Mouse (Mus musculus) gastrocnemius, postnatal 10 days (tissue): ENCODE results near the gene Ddias. TPM values are rescaled to one million over a fixed set of nuclear protein-coding genes. Genes with fewer than 3 reads are reported as not detected.
"Not testable (repeated sequence)": the region's sequence is repeated elsewhere in the genome, so short reads cannot be mapped to it uniquely, and the experiment has no call there.

Experiments
- DNase-seq: peaks from one replicate; pipeline ENCODE4 v3.0.0; 2021; ENCODE audit warnings: mixed read lengths
- long read RNA-seq, 2 experiments: library from polyadenylated mRNA; stranded (forward); transcript quantifications; one replicate each; pipeline ENCODE4 v2.0.0; 2021
- total RNA-seq, 2 experiments: library from RNA; stranded (reverse); gene quantifications; 2 replicates each; pipeline ENCODE4 v1.2.3; 2021

Ddias gene
- total RNA-seq, result 1 to 10 TPM in 1 of 2 experiments, under 1 TPM in 1; 0.82 to 1.4 TPM
- long read RNA-seq, experiment 1, partial matches to known transcripts, result 0 of 3 reads
- long read RNA-seq, experiment 1, other reads (novel, unspliced or antisense), result 0 of 3 reads
- long read RNA-seq, experiment 2, result 0 reads

DNA sequence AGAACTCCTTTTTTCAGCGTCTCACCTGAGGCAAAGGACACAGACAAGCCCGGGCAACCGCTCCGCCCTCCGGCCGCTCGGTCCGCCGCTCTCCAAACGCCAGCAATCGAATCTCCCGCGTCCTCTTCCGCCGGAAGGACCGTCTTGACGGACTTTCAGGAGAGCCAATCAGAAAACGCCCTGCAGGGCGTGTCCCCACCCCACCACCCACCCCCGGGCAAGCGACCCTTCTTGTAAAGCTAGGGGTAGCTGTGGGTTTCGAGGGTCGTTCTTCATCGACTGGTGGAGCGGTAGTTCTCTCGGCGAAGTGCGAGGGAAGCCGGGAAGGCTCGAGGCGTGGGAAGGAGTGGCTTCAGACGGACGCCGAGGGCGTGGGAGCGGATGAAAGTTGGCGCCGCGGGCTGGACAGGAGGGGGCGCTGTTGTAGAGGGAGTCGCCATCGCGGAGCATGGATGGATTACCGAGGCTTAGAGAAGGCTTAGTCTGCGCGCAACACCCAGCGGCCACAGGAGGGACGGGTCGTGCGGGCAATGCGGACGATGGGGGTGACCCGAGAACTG, at the start of gene Ddias, which contains the start of gene Prcp:
Gene Ddias (minus strand): TSS at position 132 of the 560 bp plus-strand sequence.
Gene Prcp (plus strand): TSS at position 355 of the 560 bp plus-strand sequence.
- DNase-seq, result peak; percentile 98

DNA sequence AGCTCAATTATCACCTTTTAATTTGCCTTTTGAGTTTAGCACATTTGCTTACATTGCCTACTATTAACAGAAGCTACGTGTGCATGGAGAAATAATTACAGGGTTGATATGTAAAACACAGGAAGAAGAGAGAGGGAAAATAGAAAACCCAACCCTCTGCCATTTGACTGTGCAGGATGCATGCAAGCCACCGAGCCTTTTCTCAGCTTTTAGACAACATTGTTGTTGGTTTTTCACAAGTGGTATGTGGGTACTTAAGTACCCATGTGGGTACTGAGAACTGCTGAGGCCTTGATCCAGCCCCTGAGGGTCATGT, 46.8 kb upstream of the Ddias start:
- DNase-seq, result no peak

DNA sequence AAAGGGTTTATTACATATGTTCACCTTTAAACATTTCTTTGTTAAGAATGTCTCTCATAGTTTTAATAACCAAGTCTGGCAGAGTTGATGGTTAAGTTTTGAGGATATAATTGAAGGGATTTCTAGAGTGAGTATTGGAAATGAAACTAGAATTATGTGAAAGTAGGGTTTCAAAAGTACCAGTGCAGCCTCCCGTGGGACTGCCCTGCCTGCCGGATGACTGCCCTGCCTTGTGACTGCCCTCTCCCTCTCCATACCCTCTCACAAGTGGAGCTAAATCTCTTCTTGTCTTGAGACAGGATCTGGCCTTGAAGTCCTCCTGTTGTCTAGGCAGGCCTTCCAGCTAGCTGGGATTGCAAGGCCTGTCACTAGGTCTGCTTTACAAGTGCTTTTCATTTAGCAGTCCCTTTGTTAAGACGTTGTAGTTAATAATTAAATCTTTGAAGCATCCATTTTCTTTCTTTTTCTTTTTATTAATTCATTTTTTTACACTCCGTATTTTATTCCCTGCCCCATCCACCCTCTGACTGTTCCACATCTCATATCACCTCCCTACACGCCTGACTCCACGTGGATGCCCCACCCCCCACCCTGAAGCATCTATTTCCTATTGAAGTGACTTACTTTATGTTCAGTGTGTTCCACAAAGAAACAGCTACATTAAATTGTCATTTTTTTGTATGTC, 46.3 kb upstream of the Ddias start:
- DNase-seq, result no peak

DNA sequence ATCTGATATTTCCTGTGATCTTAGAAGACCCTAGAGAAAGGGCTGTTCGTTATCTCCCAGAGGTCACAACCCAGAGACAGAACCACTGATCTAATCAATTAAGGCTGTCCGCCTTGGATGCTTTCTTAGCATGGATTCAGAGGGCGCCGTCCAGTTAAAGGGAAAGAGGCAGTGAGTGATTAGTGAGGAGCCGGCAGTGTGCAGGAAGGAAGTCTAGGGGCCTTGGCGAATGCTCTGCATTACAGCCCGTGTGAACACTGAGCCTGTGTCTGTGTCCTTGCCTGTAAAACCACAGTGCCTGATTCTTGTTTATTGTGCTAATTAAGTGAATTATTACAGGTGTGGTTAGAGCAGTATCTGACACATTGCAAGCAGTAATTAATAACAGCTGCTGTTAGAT, 30.2 kb upstream of the Ddias start:
- DNase-seq, result not testable (repeated sequence)

DNA sequence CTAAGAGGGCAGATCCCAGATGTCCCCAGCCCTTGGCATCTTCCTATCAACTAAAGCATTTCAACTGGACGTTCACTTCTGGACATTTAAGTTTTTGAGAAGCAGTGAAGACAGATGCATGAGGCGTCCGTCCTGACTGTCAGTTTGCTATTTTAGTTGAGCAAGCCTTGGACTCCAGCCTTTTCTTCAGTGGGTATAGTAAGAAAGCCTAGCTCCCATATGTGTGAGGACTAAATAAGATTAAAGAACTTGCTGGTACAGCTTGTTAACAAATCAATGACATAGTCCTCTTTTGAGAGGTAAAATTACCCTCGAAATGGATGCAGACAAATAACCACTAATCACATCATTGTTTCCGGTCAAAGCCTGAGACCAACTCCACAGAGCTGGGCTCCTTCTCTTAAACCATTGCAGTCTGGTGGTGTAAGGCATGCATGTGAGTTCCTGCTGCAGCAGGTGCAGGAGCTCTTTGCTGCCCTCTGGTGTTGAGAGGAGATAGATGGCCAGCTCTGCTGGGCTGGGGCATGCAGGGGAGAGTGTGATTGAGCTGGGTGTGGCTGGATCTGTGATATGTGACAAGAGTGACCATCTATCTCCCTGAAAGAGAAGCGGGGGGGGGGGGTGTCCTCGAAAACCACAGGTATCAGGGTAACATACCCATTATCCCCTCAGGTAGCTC, 29.5 kb upstream of the Ddias start:
- peak; percentile 62 for DNase-seq

DNA sequence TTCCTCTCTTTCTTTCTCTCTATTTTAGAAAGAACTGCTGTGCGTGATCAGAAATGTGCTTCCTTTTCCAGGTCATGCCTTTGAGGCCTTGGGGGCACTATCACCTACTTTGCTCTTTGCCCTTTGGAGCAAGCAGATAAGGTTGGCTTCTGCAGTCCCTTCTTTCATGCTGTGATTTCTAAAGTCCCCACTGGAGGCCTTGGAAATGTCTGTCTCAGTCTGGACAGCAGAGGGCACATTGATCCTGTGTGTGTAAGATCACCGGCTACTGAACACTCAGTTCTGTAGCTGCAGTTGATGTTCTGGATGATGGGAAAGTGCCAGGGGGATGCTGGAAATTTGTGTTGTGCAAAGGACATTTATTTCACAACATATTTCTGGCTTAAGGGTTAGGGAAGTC, 23.0 kb upstream of the Ddias start:
- no peak for DNase-seq

DNA sequence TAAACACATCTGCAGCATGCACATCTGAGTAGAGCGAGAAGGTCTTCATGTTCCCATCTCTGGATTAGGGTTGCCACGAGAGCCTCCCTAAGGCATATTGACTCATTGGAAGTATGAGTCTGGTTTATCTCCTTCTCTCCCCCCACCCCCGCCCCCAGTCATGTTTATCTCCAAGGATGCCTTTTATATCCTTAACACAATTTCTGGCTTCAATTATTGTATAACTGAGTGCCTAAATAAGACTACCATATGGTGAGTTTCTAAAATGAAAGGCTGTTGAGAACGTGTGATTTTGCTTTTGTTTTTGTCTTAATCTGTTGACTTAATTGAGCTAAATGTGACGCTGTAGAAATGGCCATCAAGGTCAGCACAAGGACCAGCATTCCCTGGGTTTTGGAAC, 22.0 kb upstream of the Ddias start:
- no peak for DNase-seq

DNA sequence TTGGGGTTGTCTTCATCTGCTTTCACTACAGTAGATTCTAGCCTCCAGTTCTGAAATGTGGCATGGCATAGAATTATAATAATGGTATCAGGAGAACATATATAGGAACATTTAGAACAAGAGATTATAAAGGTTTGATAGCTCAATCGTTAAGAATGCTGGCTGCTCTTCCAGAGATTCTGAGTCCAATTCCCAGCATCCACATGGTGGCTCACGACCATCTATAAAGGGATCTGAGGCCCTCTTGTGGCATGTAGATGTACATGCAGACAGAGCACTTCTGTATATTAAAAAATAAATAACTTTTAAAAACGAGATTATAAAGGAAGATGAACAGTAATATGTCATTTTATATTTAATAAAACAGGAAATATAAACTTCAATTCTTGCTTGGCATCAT, 19.4 kb upstream of the Ddias start:
- no peak for DNase-seq

DNA sequence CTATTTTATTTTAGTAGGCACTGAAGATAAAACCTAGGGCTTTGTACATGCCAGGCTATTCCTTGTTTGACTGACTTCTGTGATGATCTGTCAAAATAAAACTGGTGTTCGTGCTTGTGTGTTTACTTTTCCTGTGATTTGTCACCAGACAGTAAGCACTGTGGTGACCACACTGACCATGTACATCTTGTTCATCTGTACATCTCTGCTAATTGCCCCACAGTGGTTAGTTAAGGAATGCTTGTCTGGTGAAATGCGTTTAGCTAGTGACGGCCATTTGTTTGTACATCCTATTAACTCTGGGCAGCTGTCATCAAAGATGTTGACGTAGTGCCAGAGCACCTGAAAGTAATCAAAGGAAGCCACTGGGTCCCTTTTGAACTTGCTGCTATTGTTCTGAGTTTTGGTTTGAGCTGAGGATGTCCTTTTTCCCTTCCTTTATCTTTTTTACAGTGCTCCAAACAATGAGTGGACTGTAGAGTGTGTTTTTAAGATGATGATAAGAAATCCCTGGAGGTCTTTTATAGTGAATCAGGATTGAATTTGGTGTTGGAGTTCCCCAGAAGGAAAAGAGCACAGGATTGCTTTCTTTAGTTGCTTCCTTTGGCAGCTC, 16.7 kb upstream of the Ddias start:
- DNase-seq, result no peak

DNA sequence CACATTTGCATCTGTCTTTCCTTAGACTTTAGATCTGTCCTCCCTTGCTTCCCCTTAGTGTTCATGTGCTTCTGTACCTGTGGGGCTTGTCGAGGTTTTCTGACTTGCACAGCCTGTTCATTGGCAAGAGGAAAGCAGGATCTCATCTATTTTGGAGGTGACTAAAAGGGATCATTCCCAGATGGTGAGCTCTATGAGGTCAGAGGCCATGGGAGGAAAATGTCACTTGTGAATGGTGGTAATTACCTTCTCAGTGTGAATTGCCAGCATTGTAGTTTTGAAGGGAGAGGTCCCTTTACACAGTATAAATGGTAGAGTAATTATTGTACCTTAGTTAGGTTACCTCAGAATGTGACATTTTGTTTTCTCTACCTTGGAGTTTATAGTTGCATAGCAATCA, 16.2 kb upstream of the Ddias start:
- no peak for DNase-seq

DNA sequence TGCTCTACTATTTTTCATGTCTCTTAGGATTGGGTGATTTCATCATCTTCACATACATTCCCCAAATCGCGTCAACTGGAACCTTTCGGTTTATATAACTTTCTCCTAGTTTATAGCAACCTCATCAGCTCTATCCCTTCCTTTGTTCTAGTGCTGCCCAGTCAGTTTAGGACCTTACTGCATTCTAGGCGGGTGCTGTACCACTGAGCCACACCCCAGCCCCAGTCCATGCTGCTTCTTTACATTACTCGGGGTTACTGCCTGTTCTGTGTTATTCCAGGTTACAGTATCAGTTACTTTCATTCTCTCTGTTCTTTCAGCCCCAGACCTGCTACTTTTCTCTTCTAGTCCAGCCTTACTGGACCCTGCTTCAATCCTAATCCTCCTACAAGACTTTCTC, 13.2 kb upstream of the Ddias start:
- no peak for DNase-seq

DNA sequence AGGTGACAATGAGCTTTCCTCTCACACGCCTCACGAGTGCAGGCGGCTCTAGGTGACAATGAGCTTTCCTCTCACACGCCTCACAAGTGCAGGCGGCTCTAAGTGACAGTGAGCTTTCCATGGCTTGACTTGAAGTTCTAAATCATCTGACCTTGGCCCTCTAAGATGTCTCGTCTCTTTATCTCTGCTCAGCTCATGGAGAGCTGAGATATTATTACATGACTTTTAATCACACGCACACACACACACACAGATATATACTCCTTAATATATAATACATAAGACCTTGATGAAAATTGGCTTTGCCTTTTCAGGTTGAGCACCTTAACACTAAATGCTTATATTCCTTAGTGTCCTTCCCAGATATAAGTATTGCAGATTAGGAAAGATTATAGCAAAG, 12.8 kb upstream of the Ddias start:
- no peak for DNase-seq

DNA sequence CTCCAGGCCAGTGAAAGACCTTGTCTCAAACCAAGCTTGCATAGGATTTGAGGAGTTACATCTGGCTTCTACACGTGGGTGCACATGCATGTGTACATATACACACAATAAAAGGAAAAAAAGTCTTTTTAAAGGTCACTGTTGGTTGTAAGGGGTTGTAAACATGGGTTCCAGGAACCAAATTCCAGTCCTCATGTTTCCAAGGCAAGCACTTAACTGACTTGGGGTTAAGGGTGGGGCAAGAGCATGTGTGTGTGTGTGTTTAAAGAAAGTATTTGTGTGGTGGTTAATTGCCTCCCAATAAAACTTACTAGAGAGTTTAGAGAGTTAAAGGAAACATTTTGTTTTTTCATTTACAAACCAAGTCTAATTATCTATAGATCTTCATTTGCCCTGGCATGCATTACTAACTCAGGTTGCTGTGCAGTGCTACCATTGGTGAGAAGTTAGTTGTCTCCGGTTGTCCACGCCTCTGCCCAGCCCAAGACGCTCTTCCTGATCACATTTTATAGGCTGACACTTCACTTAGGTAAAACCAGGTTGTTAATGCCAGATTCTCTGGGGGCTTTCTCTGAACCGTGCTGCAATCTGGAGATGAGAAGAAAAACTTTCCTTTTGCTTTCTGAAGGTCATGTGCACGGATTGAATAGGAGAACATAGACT, 11.1 kb upstream of the Ddias start:
- no peak for DNase-seq

DNA sequence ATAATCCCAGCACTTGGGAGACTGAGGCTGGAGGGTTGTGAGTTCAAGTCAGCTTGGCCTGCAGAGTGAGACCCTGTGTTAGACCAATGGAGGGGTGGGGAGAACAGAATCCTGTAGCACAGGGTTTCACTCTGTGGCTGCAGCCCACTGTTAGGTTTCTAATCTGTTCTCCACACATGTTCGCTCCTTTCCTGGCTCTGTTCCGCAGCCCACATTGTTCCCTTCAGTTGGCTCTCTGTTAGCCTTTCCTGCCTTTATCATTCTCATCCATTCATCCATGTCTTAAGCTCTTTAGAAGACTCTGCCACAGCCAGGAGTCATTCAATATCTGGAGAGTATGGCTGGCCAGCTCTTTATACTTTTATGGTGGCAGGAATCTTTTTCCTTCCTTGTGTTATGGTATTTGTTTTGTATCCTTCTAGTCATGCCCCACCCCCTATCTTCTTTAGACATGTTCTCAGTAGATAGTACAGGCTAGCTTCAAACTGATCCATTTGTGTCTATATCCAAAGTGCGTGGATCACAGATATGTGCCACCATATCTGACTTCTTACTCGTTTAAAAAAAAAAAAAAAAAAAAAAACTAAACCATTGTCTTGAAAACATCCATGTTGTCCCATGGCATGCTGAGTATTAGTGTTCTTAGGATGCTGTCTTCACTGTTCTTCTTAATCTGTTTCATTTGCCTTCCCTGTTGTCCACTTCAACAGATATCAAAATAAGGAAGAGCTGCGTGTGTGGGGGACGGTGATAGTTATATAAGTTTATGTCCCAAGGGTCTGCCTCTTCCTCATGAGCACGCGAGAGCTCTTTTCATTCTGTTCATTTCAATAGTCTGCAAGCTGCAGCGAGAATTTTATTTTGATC, 10.0 kb upstream of the Ddias start:
- no peak for DNase-seq

DNA sequence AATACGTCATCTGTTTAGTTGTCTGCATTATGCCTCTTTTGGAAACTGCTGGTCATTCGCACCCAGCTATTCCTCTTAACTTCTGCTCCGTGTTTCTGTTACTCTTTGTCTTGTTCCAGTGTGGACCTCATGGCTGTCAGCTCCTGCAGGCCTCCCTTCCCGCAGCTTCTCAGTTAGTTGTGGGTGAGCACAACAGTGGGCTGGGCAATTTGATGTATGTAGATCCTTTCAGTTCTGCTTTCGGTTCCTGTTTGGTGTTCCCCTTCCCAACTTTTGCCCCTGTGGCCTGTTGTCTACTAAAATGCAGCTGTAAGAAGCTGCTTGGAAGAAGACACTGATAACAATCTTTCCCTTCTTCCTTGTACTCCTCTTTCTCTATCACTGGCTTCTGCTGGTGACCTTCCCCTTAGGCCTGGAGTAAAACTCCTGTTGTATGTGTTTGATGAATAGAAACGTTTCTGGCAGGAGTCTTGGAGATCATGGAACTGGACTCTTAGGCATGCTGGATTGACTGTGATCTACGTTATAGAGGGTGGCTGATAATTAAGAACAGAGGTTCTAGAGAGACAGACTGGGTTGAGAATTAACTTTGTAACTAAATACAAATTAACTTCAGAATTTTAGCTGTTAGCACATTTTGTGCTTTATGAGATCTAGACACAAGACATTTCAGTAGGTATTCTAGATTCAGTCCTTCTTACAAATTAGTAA, 4.7 kb upstream of the Ddias start:
- no peak for DNase-seq

DNA sequence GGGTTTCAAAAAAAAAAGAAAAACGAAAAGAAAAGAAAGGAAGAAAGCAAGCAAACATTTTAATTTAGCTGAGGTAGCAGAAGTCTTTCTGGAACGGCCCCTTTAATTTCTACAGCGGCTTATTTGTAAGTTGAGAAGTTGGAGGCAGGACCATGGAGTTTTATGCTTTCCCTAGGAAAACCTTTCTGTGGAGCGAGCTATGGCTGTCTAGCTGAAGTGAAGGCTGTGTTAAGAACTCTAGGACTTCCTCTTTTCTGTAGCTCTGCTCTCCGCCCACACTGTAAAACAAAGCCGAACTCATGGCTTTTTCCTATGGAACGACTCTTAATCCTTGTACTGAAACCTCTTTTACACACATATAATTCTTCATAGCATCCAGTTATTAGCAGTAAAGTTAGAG, 2.5 kb upstream of the Ddias start:
- no peak for DNase-seq

DNA sequence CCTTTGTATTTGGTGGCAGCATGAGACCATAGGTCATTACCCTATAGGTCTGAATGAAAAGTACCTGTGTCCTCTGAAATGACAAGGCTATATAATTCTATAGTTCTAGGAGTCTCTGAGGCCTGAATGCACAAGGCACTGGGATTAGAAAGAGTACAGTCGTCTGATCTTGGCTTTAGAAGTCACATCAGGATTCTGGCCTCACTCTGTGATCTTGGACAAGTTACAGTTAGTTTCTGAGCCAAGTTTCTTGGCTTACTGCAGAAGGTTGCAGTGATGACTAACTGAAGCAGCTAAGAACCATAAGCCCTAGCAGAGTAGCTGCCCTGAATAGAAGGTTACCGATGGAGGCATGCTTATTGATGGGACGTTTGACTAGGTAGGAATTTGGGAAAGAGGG, 2.0 kb upstream of the Ddias start:
- DNase-seq, result no peak

DNA sequence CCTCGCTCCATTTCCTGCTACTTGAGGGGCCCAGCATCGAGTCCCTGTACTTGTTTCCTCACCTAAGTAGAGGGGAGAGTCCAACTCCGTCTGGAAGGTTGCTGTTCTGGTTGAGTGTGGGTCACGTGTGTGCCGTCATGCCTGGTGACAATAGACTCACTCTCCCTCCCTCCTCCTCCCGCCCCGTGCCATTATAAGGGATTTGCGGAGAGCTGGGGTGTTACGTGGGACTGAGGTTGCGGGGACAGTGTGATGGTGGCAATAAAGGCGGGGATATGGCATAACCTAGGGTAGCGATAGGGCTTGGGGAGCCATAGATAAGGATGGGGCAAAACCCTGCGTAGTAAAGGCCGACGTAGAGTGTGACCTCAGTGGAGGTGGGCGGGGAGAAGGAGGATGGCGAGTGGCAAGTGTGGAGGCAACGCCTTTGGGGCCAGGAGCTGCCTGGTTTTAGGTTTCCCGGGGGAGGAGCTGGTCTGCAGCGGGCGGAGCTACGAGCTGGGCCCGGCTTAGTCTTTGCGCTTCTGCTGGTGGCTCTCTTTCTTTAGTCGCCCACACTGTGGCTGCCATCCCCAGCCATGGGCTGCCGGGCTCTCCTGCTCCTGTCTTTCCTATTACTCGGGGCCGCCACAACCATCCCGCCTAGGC, 838 bp upstream of the Ddias start:
- DNase-seq, result peak; percentile 72

DNA sequence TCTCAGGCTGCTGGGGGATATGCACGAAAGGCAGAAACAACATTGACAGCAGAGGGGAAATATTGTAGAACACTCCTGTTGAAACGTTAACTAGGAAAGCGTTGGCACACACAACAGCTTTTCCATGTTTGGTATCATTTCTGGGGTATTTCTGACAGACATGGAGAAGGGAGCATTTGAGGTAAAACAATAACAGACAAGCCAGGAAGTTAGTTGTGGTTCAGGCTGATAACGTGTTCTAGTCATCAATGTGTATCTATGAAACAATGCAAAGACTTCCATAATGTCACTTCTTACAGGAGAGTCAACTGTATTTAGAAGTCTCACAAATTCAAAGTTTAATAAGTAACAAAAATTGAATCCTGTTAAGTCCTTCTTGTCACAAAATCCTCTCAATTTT, 2.5 kb downstream of the Ddias start:
- DNase-seq, result no peak

DNA sequence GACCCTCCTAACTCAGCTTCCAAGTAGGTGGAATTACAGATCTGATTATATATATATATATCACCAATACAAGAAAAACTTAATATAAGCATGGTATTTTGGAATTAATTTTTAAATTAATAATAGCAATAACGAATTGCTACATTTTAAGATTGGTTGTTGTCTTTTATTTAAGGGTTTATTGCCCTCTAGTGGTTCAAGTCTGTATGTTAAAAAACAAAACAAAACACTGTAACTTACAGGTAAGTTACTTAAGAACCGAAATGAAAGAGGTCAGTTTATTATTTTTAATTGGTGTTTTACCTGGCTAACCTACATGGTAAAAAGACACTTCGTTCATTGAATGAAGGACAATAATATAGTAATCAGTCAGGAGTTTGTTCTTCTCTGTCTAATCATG, 3.9 kb downstream of the Ddias start:
- no peak for DNase-seq

DNA sequence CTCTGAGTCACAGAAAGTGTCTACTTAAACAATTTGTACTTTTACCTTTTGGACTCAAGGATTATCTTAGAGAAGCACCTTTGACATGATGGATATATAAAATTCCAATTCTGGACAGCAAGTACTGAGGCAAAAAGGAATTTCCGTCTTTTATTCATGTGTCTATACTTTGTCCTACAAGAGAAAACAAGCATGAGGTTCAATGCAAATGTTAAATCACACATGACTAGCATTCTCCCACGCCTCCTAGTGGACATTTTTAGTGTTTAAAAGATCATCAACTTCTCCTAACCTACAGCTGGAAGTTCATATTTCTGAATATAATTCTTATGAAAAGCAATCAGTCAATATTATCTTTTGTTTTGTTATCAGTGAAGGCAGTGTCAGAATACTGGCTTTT, 7.5 kb downstream of the Ddias start:
- no peak for DNase-seq
